Mouse (Mus musculus) liver, adult 2 months (tissue): ENCODE data around the gene Wdr27. TPM values are rescaled to one million over a fixed set of nuclear protein-coding genes. Genes with fewer than 3 reads are reported as not detected.

Experiments
- DNase-seq: peaks from one replicate; pipeline ENCODE4 v3.0.0-alpha.2; 2011; ENCODE audit warnings: low read depth, low spot score; ENCODE audit errors: extremely low read depth
- H3K27ac ChIP-seq: fragments of 200-500 bp; replicated peaks from 2 replicates; pipeline ENCODE4 v1.5.1; 2012; ENCODE audit warnings: low read depth, mild to moderate bottlenecking, control low read depth, inconsistent platforms, low read length; ENCODE audit not compliant: insufficient read depth
- H3K27me3 ChIP-seq: fragments of 200-500 bp; 2 replicates; pipeline ENCODE4 v1.6.1; 2012; ENCODE audit warnings: mild to moderate bottlenecking, moderate library complexity, low read length, inconsistent platforms; ENCODE audit not compliant: control insufficient read depth, insufficient read depth
- H3K36me3 ChIP-seq: fragments of 200-500 bp; 2 replicates; pipeline ENCODE4 v1.6.1; 2012; ENCODE audit warnings: low read length, inconsistent platforms; ENCODE audit not compliant: control insufficient read depth, insufficient read depth
- H3K4me1 ChIP-seq: fragments of 200-500 bp; 2 replicates; pipeline ENCODE4 v1.6.1; 2011; ENCODE audit warnings: low read length; ENCODE audit not compliant: control insufficient read depth, insufficient read depth
- H3K4me3 ChIP-seq: fragments of 200-500 bp; 2 replicates; pipeline ENCODE4 v1.5.1; 2011; ENCODE audit warnings: low read depth, mild to moderate bottlenecking, control low read depth, low read length, moderate library complexity; ENCODE audit not compliant: insufficient read depth
- H3K79me2 ChIP-seq: fragments of 200-500 bp; 2 replicates; pipeline ENCODE4 v1.6.1; 2012; ENCODE audit warnings: inconsistent platforms, mild to moderate bottlenecking, low read length, moderate library complexity; ENCODE audit not compliant: control insufficient read depth, insufficient read depth
- H3K9ac ChIP-seq: fragments of 200-500 bp; 2 replicates; pipeline ENCODE4 v1.6.1; 2012; ENCODE audit warnings: low read depth, mild to moderate bottlenecking, control low read depth, inconsistent platforms, low read length
- CTCF ChIP-seq: fragments of 200-500 bp; IDR thresholded peaks from 2 replicates; pipeline ENCODE4 v1.5.1; 2011; ENCODE audit warnings: low read depth, low read length, control low read depth
- POLR2A ChIP-seq: fragments of 200-500 bp; IDR thresholded peaks from 2 replicates; pipeline ENCODE4 v1.6.1; 2011; ENCODE audit warnings: low read length, control low read depth; ENCODE audit not compliant: insufficient read depth; ENCODE audit errors: extremely low read depth
- WGBS: fragments of 180-500 bp; shearing (Covaris S2); methylation state at CpG from one replicate; pipeline ENCODE4 v1.1.7; 2018; 5-methylcytosine and 5-hydroxymethylcytosine counted together
- polyA plus RNA-seq: library from polyadenylated mRNA; depleted of rRNA; stranded (reverse); fragments of >200 nt; gene quantifications from 2 replicates; pipeline ENCODE4 v1.2.3, GENCODE M21; 2012
- total RNA-seq: library from RNA; depleted of rRNA; stranded (reverse); fragments of >200 nt; gene quantifications from 2 replicates; pipeline ENCODE4 v1.2.3, GENCODE M21; 2014

The Wdr27 gene
- total and polyA plus RNA-seq, 2 experiments = 0.74 to 1.4 TPM

- WGBS = 83% methylated on average over 4 of the region's 4 CpGs
- H3K4me3 ChIP-seq = no peak overlapping the region
- no peaks in the 10 kb centered on the region for H3K27me3 ChIP-seq
- no peak overlapping the region for H3K27ac ChIP-seq
- no peaks in the 10 kb centered on the region for H3K79me2 ChIP-seq
- DNase-seq = no peak
- no peaks in the 10 kb centered on the region for H3K36me3 ChIP-seq
- H3K4me1 ChIP-seq = no peaks in the 10 kb centered on the region
- TF ChIP-seq POLR2A (no peak), CTCF (no peak)
- no peak overlapping the region for H3K9ac ChIP-seq
Observed at GRCm38 (mm10) chr17:14914401-14914800, 28.6 kb downstream of the Wdr27 start.

- no peaks in the 10 kb centered on the region for H3K4me1 ChIP-seq
Observed at GRCm38 (mm10) chr17:14912981-14913380, 30.0 kb downstream of the Wdr27 start.

GRCm38 (mm10) chr17:14912420-14912819 is 30.5 kb downstream of the Wdr27 start:
- Histone ChIP-seq H3K27ac (no peak overlapping the region), H3K4me1 (no peaks in the 10 kb centered on the region), H3K4me3 (no peak overlapping the region), H3K27me3 (no peaks in the 10 kb centered on the region), H3K79me2 (no peaks in the 10 kb centered on the region), H3K36me3 (no peaks in the 10 kb centered on the region), H3K9ac (no peak overlapping the region)
- TF ChIP-seq CTCF (peak; percentile 45; the same call in 1 of the 2 replicates), POLR2A (no peak)
- WGBS = 52% methylated on average over 6 of the region's 6 CpGs
- no peak for DNase-seq

More at GRCm38 (mm10) chr17:14912981-14913380, 30.0 kb downstream of the Wdr27 start:
- TF ChIP-seq POLR2A = no peak
- no peak for TF ChIP-seq CTCF
- H3K9ac ChIP-seq = no peak overlapping the region
- 91% methylated on average over 8 of the region's 8 CpGs for WGBS
- no peak overlapping the region for H3K27ac ChIP-seq
- H3K36me3 ChIP-seq = no peaks in the 10 kb centered on the region
- no peaks in the 10 kb centered on the region for H3K27me3 ChIP-seq
- DNase-seq = no peak
- no peaks in the 10 kb centered on the region for H3K79me2 ChIP-seq
- H3K4me3 ChIP-seq = no peak overlapping the region

GRCm38 (mm10) chr17:14910771-14911170 is 32.2 kb downstream of the Wdr27 start:
- H3K4me3 ChIP-seq = no peak overlapping the region
- no peaks in the 10 kb centered on the region for H3K79me2 ChIP-seq
- no peaks in the 10 kb centered on the region for H3K4me1 ChIP-seq
- 91% methylated on average over 5 of the region's 5 CpGs for WGBS
- H3K9ac ChIP-seq = no peak overlapping the region
- no peak overlapping the region for H3K27ac ChIP-seq
- H3K36me3 ChIP-seq = no peaks in the 10 kb centered on the region
- H3K27me3 ChIP-seq = no peaks in the 10 kb centered on the region
- no peak for DNase-seq
- TF ChIP-seq POLR2A = no peak
- TF ChIP-seq CTCF = no peak

- H3K27me3 ChIP-seq = no peaks in the 10 kb centered on the region
- DNase-seq = no peak
- H3K36me3 ChIP-seq = no peaks in the 10 kb centered on the region
- TF ChIP-seq POLR2A = no peak
- no peak for TF ChIP-seq CTCF
- no peak overlapping the region for H3K27ac ChIP-seq
- H3K79me2 ChIP-seq = no peaks in the 10 kb centered on the region
- H3K4me3 ChIP-seq = no peak overlapping the region
- WGBS = 73% methylated on average over 5 of the region's 5 CpGs
- no peak overlapping the region for H3K9ac ChIP-seq
- no peaks in the 10 kb centered on the region for H3K4me1 ChIP-seq
Observed at GRCm38 (mm10) chr17:14909331-14909730, 33.6 kb downstream of the Wdr27 start.

GRCm38 (mm10) chr17:14907136-14907535 is 35.8 kb downstream of the Wdr27 start:
- no peak overlapping the region for H3K4me3 ChIP-seq
- no peak overlapping the region for H3K27ac ChIP-seq
- 66% methylated on average over 12 of the region's 12 CpGs for WGBS
- H3K79me2 ChIP-seq = no peaks in the 10 kb centered on the region
- no peaks in the 10 kb centered on the region for H3K4me1 ChIP-seq
- no peaks in the 10 kb centered on the region for H3K27me3 ChIP-seq
- no peak for DNase-seq
- no peaks in the 10 kb centered on the region for H3K36me3 ChIP-seq
- H3K9ac ChIP-seq = no peak overlapping the region
- TF ChIP-seq POLR2A = no peak
- TF ChIP-seq CTCF = no peak
